Comparison of ENCODE assay signal across 22 mouse cellular contexts in genomic region chr6:84004295-84004694, GRCm38 (mm10). TPM values are rescaled to one million over a fixed set of nuclear protein-coding genes. Genes with fewer than 3 reads are reported as not detected.
DNase-seq lines count a peak whose midpoint lies in the region; ATAC-seq and TF ChIP-seq lines count a peak whose summit lies in the region.
"Had no signal": no experiment of that assay in that cellular context is flagged by ENCODE, and none has a peak within 500 bp of the region (broad histone marks: within the 10 kb centered on the region; RNA-seq: fewer than 3 reads in every experiment).

No protein-coding gene starts in this region.

- no peaks in the 10 kb centered on the region for H3K9me3 ChIP-seq in MEL (replicated peaks; ENCODE audit: insufficient read depth, low read length)
- no peaks in the 10 kb centered on the region for H3K9me3 ChIP-seq in forebrain, embryonic 16.5 days (ENCODE audit: control insufficient read depth, low read length)
- H3K9me3 ChIP-seq: embryonic facial prominence, embryonic 13.5 days; G1E; limb, embryonic 12.5 days; liver, embryonic 13.5 days; lung, embryonic 15.5 days; midbrain, embryonic 12.5 days; neural tube, embryonic 12.5 days had no signal

- TF ChIP-seq CTCF in layer of hippocampus, adult 2 months (conservative IDR thresholded peaks at IDR 0.05) = peak; percentile 57
- TF ChIP-seq CTCF in MEL (IDR thresholded peaks at IDR 0.05 in 2 of 3, conservative IDR thresholded peaks at IDR 0.05 in 1 of 3; ENCODE audit: control insufficient read depth in 1 of 3, insufficient read depth in 1 of 3, low read depth in 2 of 3, low read length in 3 of 3, poor library complexity in 1 of 3, severe bottlenecking in 1 of 3) = peak; percentile 16 to 43 (median 23); a peak in 3 of 6 replicates

- no peaks in the 10 kb centered on the region for H3K36me3 ChIP-seq in MEL (ENCODE audit: control insufficient read depth in 1 of 2, insufficient read depth in 2 of 2, low read length in 2 of 2)
- peaks cover 5% of the 10 kb centered on the region for H3K36me3 ChIP-seq in forebrain, embryonic 16.5 days (ENCODE audit: control insufficient read depth, insufficient read depth)
- H3K36me3 ChIP-seq: embryonic facial prominence, embryonic 13.5 days; G1E; liver, embryonic 13.5 days; lung, embryonic 15.5 days had no signal

- H3K27ac ChIP-seq in layer of hippocampus, adult 2 months = no peak overlapping the region
- no peak overlapping the region for H3K27ac ChIP-seq in MEL (ENCODE audit: control insufficient read depth, low read depth, low read length)
- H3K27ac ChIP-seq in forebrain, embryonic 16.5 days (ENCODE audit: low read length) = no peak overlapping the region
- H3K27ac ChIP-seq: embryonic facial prominence, embryonic 13.5 days; limb, embryonic 12.5 days; liver, embryonic 13.5 days; lung, embryonic 15.5 days; midbrain, embryonic 12.5 days; neural tube, embryonic 12.5 days had no signal

- H3K9ac ChIP-seq in MEL (ENCODE audit: control insufficient read depth, low read depth, low read length, poor library complexity, severe bottlenecking) = no peak overlapping the region
- H3K9ac ChIP-seq in forebrain, embryonic 16.5 days (replicated peaks; ENCODE audit: low read depth, low read length) = no peak overlapping the region
- H3K9ac ChIP-seq: embryonic facial prominence, embryonic 13.5 days; limb, embryonic 12.5 days; liver, embryonic 13.5 days; lung, embryonic 15.5 days; midbrain, embryonic 12.5 days; neural tube, embryonic 12.5 days had no signal

- no peak for TF ChIP-seq EP300 in MEL (IDR thresholded peaks at IDR 0.05; ENCODE audit: low read depth in 1 of 2, low read length in 2 of 2)

- H3K4me2 ChIP-seq in forebrain, embryonic 16.5 days (ENCODE audit: low read length) = no peak overlapping the region
- H3K4me2 ChIP-seq: embryonic facial prominence, embryonic 13.5 days; limb, embryonic 12.5 days; liver, embryonic 13.5 days; lung, embryonic 15.5 days; midbrain, embryonic 12.5 days; neural tube, embryonic 12.5 days had no signal

- no peaks in the 10 kb centered on the region for H3K27me3 ChIP-seq in MEL (ENCODE audit: control insufficient read depth in 1 of 2, insufficient read depth in 2 of 2, low read length in 2 of 2)
- peaks cover 6% of the 10 kb centered on the region; the same call in 1 of the 2 replicates for H3K27me3 ChIP-seq in forebrain, embryonic 16.5 days (replicated peaks; ENCODE audit: control insufficient read depth, insufficient read depth, low read length)

- H3K4me3 ChIP-seq in layer of hippocampus, adult 2 months = no peak overlapping the region
- no peak overlapping the region for H3K4me3 ChIP-seq in MEL (ENCODE audit: control insufficient read depth in 1 of 2, insufficient read depth in 1 of 2, low read depth in 2 of 2, low read length in 2 of 2)
- no peak overlapping the region for H3K4me3 ChIP-seq in forebrain, embryonic 16.5 days (replicated peaks; ENCODE audit: low read length)
- H3K4me3 ChIP-seq: embryonic facial prominence, embryonic 13.5 days; limb, embryonic 12.5 days; liver, embryonic 13.5 days; lung, embryonic 15.5 days; midbrain, embryonic 12.5 days; neural tube, embryonic 12.5 days had no signal

- TF ChIP-seq RAD21 in MEL (IDR thresholded peaks at IDR 0.05; ENCODE audit: low read depth, low read length) = peak; percentile 3

- no peak for ATAC-seq in CD4-positive, CD25-positive, alpha-beta regulatory T cell, adult 4 months
- no peak for ATAC-seq in forebrain, embryonic 16.5 days
- ATAC-seq: hindbrain, embryonic 16.5 days had no signal

- no peak for TF ChIP-seq POLR2A in MEL (IDR thresholded peaks at IDR 0.05; ENCODE audit: control insufficient read depth in 1 of 2, insufficient read depth in 1 of 2, low read depth in 1 of 2, low read length in 2 of 2, poor library complexity in 1 of 2)

- peak; percentile 5 for DNase-seq in CD4-positive, CD25-positive, alpha-beta regulatory T cell, adult 2 months (ENCODE audit: low read depth, low spot score)
- no peak for DNase-seq in layer of hippocampus, adult 2 months (ENCODE audit: low spot score in 2 of 2)
- no peak for DNase-seq in layer of hippocampus, postnatal 10 days (ENCODE audit: low spot score in 2 of 2)
- DNase-seq in 416B (ENCODE audit: low read depth) (peak; percentile 36), MEL (ENCODE audit: low read depth, low spot score) (peak; percentile 19)
- DNase-seq in spleen, adult 18-20 months = no peak
- DNase-seq: adrenal gland, adult 2 months; cerebellum, adult 2 months; heart, postnatal 36 days; kidney, adult 18-20 months; kidney, postnatal 10 days; liver, embryonic 13.5 days had no signal

- 88% methylated on average over 4 of the region's 4 CpGs for WGBS in forebrain, embryonic 16.5 days

- H3K79me2 ChIP-seq in MEL (ENCODE audit: control insufficient read depth, insufficient read depth, low read length, poor library complexity) = no peaks in the 10 kb centered on the region

- no peaks in the 10 kb centered on the region for H3K4me1 ChIP-seq in MEL (ENCODE audit: control insufficient read depth in 1 of 2, insufficient read depth in 2 of 2, low read length in 2 of 2)
- peaks cover 12% of the 10 kb centered on the region for H3K4me1 ChIP-seq in forebrain, embryonic 16.5 days (replicated peaks; ENCODE audit: control insufficient read depth, insufficient read depth, low read length)

TF ChIP-seq in MEL, 35 proteins besides CTCF, POLR2A, EP300 and RAD21:
- no peak for TF ChIP-seq TCF12 (IDR thresholded peaks at IDR 0.05; ENCODE audit: low read depth, low read length)
- TF ChIP-seq SMC3 (IDR thresholded peaks at IDR 0.05; ENCODE audit: low read depth, low read length) = 0 out of 2 replicates have a peak, but pooled peaks have one; percentile 31
- TF ChIP-seq MXI1 (IDR thresholded peaks at IDR 0.05; ENCODE audit: low read depth, low read length) = no peak
- no peak for TF ChIP-seq NELFE (IDR thresholded peaks at IDR 0.05; ENCODE audit: low read depth, low read length)

RNA-seq across cellular contexts. Expression of gene Dysf, which starts 4.1 kb away (rescaled TPM):
- polyA plus RNA-seq in CD4-positive, CD25-positive, alpha-beta regulatory T cell, adult 4 months (2017; shearing (Covaris generic)) = not detected
- total RNA-seq in layer of hippocampus, adult 2 months (2021) = 1 to 10 TPM; 1.6 to 3.6 TPM
- 1 to 10 TPM; 3.5 to 4.0 TPM for total RNA-seq in layer of hippocampus, postnatal 10 days (2021)
- not detected in 2 replicates for total RNA-seq in MEL (2012; rRNA removed)
- polyA plus RNA-seq in MEL (2012; ENCODE audit: insufficient read depth in 1 of 2, insufficient read length in 2 of 2, low read depth in 1 of 2, low replicate concordance in 2 of 2, missing spikeins in 1 of 2) = not detected
- 1.7 and 1.8 TPM in 2 replicates for polyA plus RNA-seq in forebrain, embryonic 16.5 days (2015; fragmentation: Nextera tagmentation; extraction: Ambion mirVana)
- total RNA-seq: granulocyte monocyte progenitor cell, adult 5-6 weeks had no signal
- polyA plus RNA-seq: G1E had no signal

Comparison
In these comparisons a context has a peak if more than half of its experiments do, and no peak if none do; other contexts are left out.
1. DNase-seq: peak in CD4-positive, CD25-positive, alpha-beta regulatory T cell, adult 2 months (single experiment), 416B (single experiment) and MEL (single experiment); none in layer of hippocampus, adult 2 months (0 of 2), layer of hippocampus, postnatal 10 days (0 of 2) and spleen, adult 18-20 months (0 of 2).